Mouse (Mus musculus): ENCODE measurements around the gene Mat2a. TPM values are rescaled to one million over a fixed set of nuclear protein-coding genes. Genes with fewer than 3 reads are reported as not detected.

The Mat2a gene
- polyA plus RNA-seq, 1 experiment from 2014 or later: 449 TPM

- Histone ChIP-seq H3K9ac (ENCODE audit: low read length) (no peak overlapping the region), H3K27me3 (ENCODE audit: control insufficient read depth, insufficient read depth, low read length) (no peaks in the 10 kb centered on the region), H3K27ac (ENCODE audit: low read depth, low read length) (no peak overlapping the region), H3K36me3 (ENCODE audit: control insufficient read depth, insufficient read depth, low read length) (no peaks in the 10 kb centered on the region), H3K4me1 (ENCODE audit: control insufficient read depth, insufficient read depth, low read length) (no peaks in the 10 kb centered on the region), H3K9me3 (ENCODE audit: control insufficient read depth, low read length) (no peaks in the 10 kb centered on the region), H3K4me2 (ENCODE audit: low read depth) (no peak overlapping the region), H3K4me3 (ENCODE audit: low read depth, low read length) (no peak overlapping the region)
- WGBS: 89% methylated on average over 2 of the region's 2 CpGs
- no peak for DNase-seq (ENCODE audit: low spot score)
- no peak for ATAC-seq (ENCODE audit: insufficient read depth, low FRiP score, low TSS enrichment)
These were observed 8.1 kb upstream of the Mat2a start for GRCm38 (mm10) chr6:72447487-72447886.

GRCm38 (mm10) chr6:72445011-72445410 lies 5.7 kb upstream of the Mat2a start:
- no peaks in the 10 kb centered on the region for H3K27me3 ChIP-seq (ENCODE audit: control insufficient read depth, insufficient read depth, low read length)
- no peak overlapping the region for H3K4me2 ChIP-seq (ENCODE audit: low read depth)
- no peaks in the 10 kb centered on the region for H3K9me3 ChIP-seq (ENCODE audit: control insufficient read depth, low read length)
- peaks cover 8% of the 10 kb centered on the region for H3K4me1 ChIP-seq (ENCODE audit: control insufficient read depth, insufficient read depth, low read length)
- no peak for ATAC-seq (ENCODE audit: insufficient read depth, low FRiP score, low TSS enrichment)
- no peak overlapping the region for H3K4me3 ChIP-seq (ENCODE audit: low read depth, low read length)
- no peak overlapping the region for H3K9ac ChIP-seq (ENCODE audit: low read length)
- no peaks in the 10 kb centered on the region for H3K36me3 ChIP-seq (ENCODE audit: control insufficient read depth, insufficient read depth, low read length)
- H3K27ac ChIP-seq (ENCODE audit: low read depth, low read length): no peak overlapping the region
- no peak for DNase-seq (ENCODE audit: low spot score)

GRCm38 (mm10) chr6:72442921-72443604 lies 3.7 kb upstream of the Mat2a start:
- DNase-seq (ENCODE audit: low spot score): no peak
- Histone ChIP-seq H3K4me1 (ENCODE audit: control insufficient read depth, insufficient read depth, low read length) (peaks cover 12% of the 10 kb centered on the region), H3K4me3 (ENCODE audit: low read depth, low read length) (no peak overlapping the region), H3K9ac (ENCODE audit: low read length) (no peak overlapping the region), H3K9me3 (ENCODE audit: control insufficient read depth, low read length) (no peaks in the 10 kb centered on the region), H3K27ac (ENCODE audit: low read depth, low read length) (no peak overlapping the region), H3K27me3 (ENCODE audit: control insufficient read depth, insufficient read depth, low read length) (no peaks in the 10 kb centered on the region), H3K4me2 (ENCODE audit: low read depth) (no peak overlapping the region), H3K36me3 (ENCODE audit: control insufficient read depth, insufficient read depth, low read length) (no peaks in the 10 kb centered on the region)
- ATAC-seq (ENCODE audit: insufficient read depth, low FRiP score, low TSS enrichment): no peak
- 82% methylated on average over 1 of the region's 1 CpGs for WGBS

GRCm38 (mm10) chr6:72440186-72440990 lies 1.0 kb upstream of the Mat2a start:
- H3K4me1 ChIP-seq (ENCODE audit: control insufficient read depth, insufficient read depth, low read length): peaks cover 14% of the 10 kb centered on the region
- WGBS: 9% methylated on average over 17 of the region's 17 CpGs
- peak overlapping the region; percentile 69 for H3K4me2 ChIP-seq (ENCODE audit: low read depth)
- H3K9ac ChIP-seq (ENCODE audit: low read length): peak overlapping the region; percentile 97
- DNase-seq (ENCODE audit: low spot score) (peak; percentile 45), ATAC-seq (ENCODE audit: insufficient read depth, low FRiP score, low TSS enrichment) (no peak; the same call in 1 of the 2 replicates)
- H3K27me3 ChIP-seq (ENCODE audit: control insufficient read depth, insufficient read depth, low read length): no peaks in the 10 kb centered on the region
- peaks cover 3% of the 10 kb centered on the region for H3K36me3 ChIP-seq (ENCODE audit: control insufficient read depth, insufficient read depth, low read length)
- peak overlapping the region; percentile 91 for H3K4me3 ChIP-seq (ENCODE audit: low read depth, low read length)
- peak overlapping the region; percentile 95 for H3K27ac ChIP-seq (ENCODE audit: low read depth, low read length)
- no peaks in the 10 kb centered on the region for H3K9me3 ChIP-seq (ENCODE audit: control insufficient read depth, low read length)

- Histone ChIP-seq H3K27ac (ENCODE audit: low read depth, low read length) (peak overlapping the region; percentile 95), H3K4me3 (ENCODE audit: low read depth, low read length) (peak overlapping the region; percentile 91), H3K9ac (ENCODE audit: low read length) (peak overlapping the region; percentile 97), H3K4me1 (ENCODE audit: control insufficient read depth, insufficient read depth, low read length) (peaks cover 14% of the 10 kb centered on the region), H3K27me3 (ENCODE audit: control insufficient read depth, insufficient read depth, low read length) (no peaks in the 10 kb centered on the region), H3K4me2 (ENCODE audit: low read depth) (peak overlapping the region; percentile 87), H3K36me3 (ENCODE audit: control insufficient read depth, insufficient read depth, low read length) (peaks cover 5% of the 10 kb centered on the region), H3K9me3 (ENCODE audit: control insufficient read depth, low read length) (no peaks in the 10 kb centered on the region)
- under 1% methylated on average over 56 of the region's 57 CpGs for WGBS
- peak; percentile 21 for ATAC-seq (ENCODE audit: insufficient read depth, low FRiP score, low TSS enrichment)
- peak; percentile 85 for DNase-seq (ENCODE audit: low spot score)
These were observed 450 bp downstream of the Mat2a start for GRCm38 (mm10) chr6:72438862-72439354.

- Histone ChIP-seq H3K4me1 (ENCODE audit: control insufficient read depth, insufficient read depth, low read length) (peaks cover 14% of the 10 kb centered on the region), H3K27me3 (ENCODE audit: control insufficient read depth, insufficient read depth, low read length) (no peaks in the 10 kb centered on the region), H3K9me3 (ENCODE audit: control insufficient read depth, low read length) (no peaks in the 10 kb centered on the region), H3K36me3 (ENCODE audit: control insufficient read depth, insufficient read depth, low read length) (peaks cover 6% of the 10 kb centered on the region), H3K27ac (ENCODE audit: low read depth, low read length) (no peak overlapping the region), H3K4me2 (ENCODE audit: low read depth) (peak overlapping the region; percentile 87), H3K4me3 (ENCODE audit: low read depth, low read length) (peak overlapping the region; percentile 91), H3K9ac (ENCODE audit: low read length) (peak overlapping the region; percentile 97)
- DNase-seq (ENCODE audit: low spot score) (no peak), ATAC-seq (ENCODE audit: insufficient read depth, low FRiP score, low TSS enrichment) (no peak)
- 6% methylated on average over 5 of the region's 5 CpGs for WGBS
These were observed 1.1 kb downstream of the Mat2a start for GRCm38 (mm10) chr6:72438226-72438625.

- peaks cover 13% of the 10 kb centered on the region for H3K36me3 ChIP-seq (ENCODE audit: control insufficient read depth, insufficient read depth, low read length)
- H3K27me3 ChIP-seq (ENCODE audit: control insufficient read depth, insufficient read depth, low read length): no peaks in the 10 kb centered on the region
- no peaks in the 10 kb centered on the region for H3K4me1 ChIP-seq (ENCODE audit: control insufficient read depth, insufficient read depth, low read length)
- ATAC-seq (ENCODE audit: insufficient read depth, low FRiP score, low TSS enrichment): no peak
- no peak overlapping the region for H3K9ac ChIP-seq (ENCODE audit: low read length)
- H3K9me3 ChIP-seq (ENCODE audit: control insufficient read depth, low read length): no peaks in the 10 kb centered on the region
- WGBS: 77% methylated on average over 2 of the region's 2 CpGs
- DNase-seq (ENCODE audit: low spot score): no peak
- no peak overlapping the region for H3K4me3 ChIP-seq (ENCODE audit: low read depth, low read length)
- H3K27ac ChIP-seq (ENCODE audit: low read depth, low read length): no peak overlapping the region
- H3K4me2 ChIP-seq (ENCODE audit: low read depth): no peak overlapping the region
These were observed 7.2 kb downstream of the Mat2a start for GRCm38 (mm10) chr6:72432153-72432552.

- Histone ChIP-seq H3K27me3 (ENCODE audit: control insufficient read depth, insufficient read depth, low read length) (no peaks in the 10 kb centered on the region), H3K4me1 (ENCODE audit: control insufficient read depth, insufficient read depth, low read length) (no peaks in the 10 kb centered on the region), H3K9me3 (ENCODE audit: control insufficient read depth, low read length) (no peaks in the 10 kb centered on the region), H3K4me2 (ENCODE audit: low read depth) (no peak overlapping the region), H3K9ac (ENCODE audit: low read length) (no peak overlapping the region), H3K27ac (ENCODE audit: low read depth, low read length) (no peak overlapping the region), H3K4me3 (ENCODE audit: low read depth, low read length) (no peak overlapping the region), H3K36me3 (ENCODE audit: control insufficient read depth, insufficient read depth, low read length) (peaks cover 11% of the 10 kb centered on the region; the same call in 1 of the 2 replicates)
- DNase-seq (ENCODE audit: low spot score) (no peak), ATAC-seq (ENCODE audit: insufficient read depth, low FRiP score, low TSS enrichment) (no peak; the same call in 1 of the 2 replicates)
- 33% methylated on average over 5 of the region's 5 CpGs for WGBS
These were observed 8.1 kb downstream of the Mat2a start for GRCm38 (mm10) chr6:72430989-72431921.

Measured in neural tube, embryonic 11.5 days (tissue).